Mouse (Mus musculus): Measurements from ENCODE around the gene Larp6. TPM values are rescaled to one million over a fixed set of nuclear protein-coding genes. Genes with fewer than 3 reads are reported as not detected.

Gene Larp6
- polyA plus RNA-seq, 1 experiment from 2014 or later: 3.6 TPM

DNA sequence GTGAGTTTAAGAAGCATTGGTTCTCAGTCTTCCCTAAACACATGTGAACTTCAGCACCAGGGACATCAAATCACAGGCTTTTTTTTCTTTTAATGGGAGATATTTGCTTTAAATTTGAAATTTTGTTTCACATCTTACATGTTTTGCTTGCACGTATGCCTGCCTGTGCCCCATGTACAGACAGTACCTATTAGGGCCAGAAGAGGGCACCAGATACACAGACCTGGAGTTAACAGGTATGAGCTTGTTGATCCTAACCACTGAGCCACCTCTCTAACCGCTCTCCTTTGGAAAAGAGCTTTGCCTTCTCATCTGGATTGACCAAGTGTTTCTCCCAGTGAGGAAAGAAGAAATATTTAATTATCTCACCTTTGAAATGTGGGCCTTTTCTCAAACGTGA is 5.5 kb downstream of the Larp6 start:
- Histone ChIP-seq H3K4me3 (no peak overlapping the region), H3K36me3 (ENCODE audit: poor library complexity, severe bottlenecking) (no peaks in the 10 kb centered on the region), H3K9ac (no peak overlapping the region), H3K27ac (no peak overlapping the region), H3K9me3 (replicated peaks) (no peaks in the 10 kb centered on the region), H3K27me3 (0 out of 2 replicates have a peak, but pooled peaks cover 3% of the 10 kb centered on the region), H3K4me2 (no peak overlapping the region), H3K4me1 (peaks cover 6% of the 10 kb centered on the region)
- ATAC-seq: no peak
- WGBS: 53% methylated on average over 3 of the region's 3 CpGs

GRCm38 (mm10) chr9:60719687-60720086 is 6.9 kb downstream of the Larp6 start:
- Histone ChIP-seq H3K36me3 (ENCODE audit: poor library complexity, severe bottlenecking) (no peaks in the 10 kb centered on the region), H3K4me2 (no peak overlapping the region), H3K9me3 (replicated peaks) (no peaks in the 10 kb centered on the region), H3K4me1 (no peaks in the 10 kb centered on the region), H3K9ac (no peak overlapping the region), H3K4me3 (no peak overlapping the region), H3K27ac (no peak overlapping the region), H3K27me3 (no peaks in the 10 kb centered on the region)
- ATAC-seq: no peak
- 81% methylated on average over 3 of the region's 3 CpGs for WGBS

- no peak overlapping the region for H3K27ac ChIP-seq
- no peak overlapping the region for H3K4me2 ChIP-seq
- H3K36me3 ChIP-seq (ENCODE audit: poor library complexity, severe bottlenecking): no peaks in the 10 kb centered on the region
- H3K9me3 ChIP-seq (replicated peaks): no peaks in the 10 kb centered on the region
- H3K4me3 ChIP-seq: no peak overlapping the region
- WGBS: 92% methylated on average over 7 of the region's 7 CpGs
- H3K9ac ChIP-seq: no peak overlapping the region
- no peak for ATAC-seq
- H3K27me3 ChIP-seq: no peaks in the 10 kb centered on the region
- no peaks in the 10 kb centered on the region for H3K4me1 ChIP-seq
Observed at GRCm38 (mm10) chr9:60724968-60725367, 12.2 kb downstream of the Larp6 start.

DNA sequence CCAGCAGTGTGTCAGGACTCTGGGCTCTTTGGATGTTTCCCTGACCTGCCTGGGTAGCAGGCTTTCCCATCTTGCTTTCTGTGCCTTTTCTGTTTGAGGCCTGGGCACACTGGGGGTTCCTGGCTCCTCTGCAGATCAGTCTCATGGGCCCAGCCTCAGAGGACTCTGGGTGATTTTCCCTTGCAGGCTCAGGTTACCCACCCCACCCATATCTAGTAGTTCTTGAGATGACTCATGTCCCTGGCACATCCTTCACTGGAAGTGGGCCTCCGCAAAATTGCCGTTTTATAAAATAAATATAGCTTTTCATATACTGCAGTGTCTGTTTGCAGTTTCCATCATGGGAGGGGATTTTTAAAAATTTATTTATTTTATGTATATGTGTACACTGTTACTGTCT is 21.5 kb downstream of the Larp6 start:
- Histone ChIP-seq H3K9me3 (replicated peaks) (no peaks in the 10 kb centered on the region), H3K4me1 (no peaks in the 10 kb centered on the region), H3K36me3 (ENCODE audit: poor library complexity, severe bottlenecking) (peaks cover 8% of the 10 kb centered on the region; the same call in 1 of the 2 replicates), H3K9ac (no peak overlapping the region), H3K27me3 (no peaks in the 10 kb centered on the region), H3K27ac (no peak overlapping the region), H3K4me2 (no peak overlapping the region), H3K4me3 (no peak overlapping the region)
- ATAC-seq: no peak
- WGBS: 92% methylated on average over 2 of the region's 2 CpGs

DNA sequence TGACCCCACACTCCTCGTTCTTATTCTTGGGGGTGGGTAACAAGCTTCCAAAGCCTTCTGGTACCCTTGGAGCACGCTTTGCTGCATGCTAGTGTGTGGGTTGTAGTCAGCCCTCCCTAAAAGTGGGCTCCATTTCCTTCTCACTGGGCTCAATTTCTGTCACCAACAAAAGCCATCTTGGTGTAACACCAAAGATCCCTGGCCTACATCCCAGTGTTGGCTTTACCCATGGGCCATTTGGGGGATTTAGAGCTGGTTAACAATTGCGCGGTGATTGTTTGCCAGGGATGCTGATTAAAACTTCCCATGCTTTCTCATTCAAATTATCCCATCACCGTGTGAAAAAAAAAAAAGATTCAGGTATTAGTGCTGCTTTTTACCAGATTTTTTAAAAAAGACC is 26.3 kb downstream of the Larp6 start:
- no peaks in the 10 kb centered on the region for H3K27me3 ChIP-seq
- ATAC-seq: no peak
- H3K9ac ChIP-seq: no peak overlapping the region
- no peak overlapping the region for H3K4me3 ChIP-seq
- 72% methylated on average over 5 of the region's 5 CpGs for WGBS
- H3K36me3 ChIP-seq (ENCODE audit: poor library complexity, severe bottlenecking): peaks cover 8% of the 10 kb centered on the region; the same call in 1 of the 2 replicates
- no peak overlapping the region for H3K4me2 ChIP-seq
- H3K4me1 ChIP-seq: peaks cover 3% of the 10 kb centered on the region; the same call in 1 of the 2 replicates
- no peaks in the 10 kb centered on the region for H3K9me3 ChIP-seq (replicated peaks)
- no peak overlapping the region for H3K27ac ChIP-seq

- Histone ChIP-seq H3K9ac (no peak overlapping the region), H3K4me2 (no peak overlapping the region), H3K27me3 (0 out of 2 replicates have a peak, but pooled peaks cover 3% of the 10 kb centered on the region), H3K4me3 (no peak overlapping the region), H3K9me3 (replicated peaks) (no peaks in the 10 kb centered on the region), H3K27ac (no peak overlapping the region), H3K4me1 (peaks cover 3% of the 10 kb centered on the region; the same call in 1 of the 2 replicates), H3K36me3 (ENCODE audit: poor library complexity, severe bottlenecking) (peaks cover 8% of the 10 kb centered on the region; the same call in 1 of the 2 replicates)
- no peak for ATAC-seq
- WGBS: 85% methylated on average over 10 of the region's 10 CpGs
Observed at GRCm38 (mm10) chr9:60741436-60741835, 28.6 kb downstream of the Larp6 start.

GRCm38 (mm10) chr9:60742516-60742915 is 29.7 kb downstream of the Larp6 start:
- Histone ChIP-seq H3K36me3 (ENCODE audit: poor library complexity, severe bottlenecking) (peaks cover 4% of the 10 kb centered on the region; the same call in 1 of the 2 replicates), H3K4me1 (peaks cover 3% of the 10 kb centered on the region; the same call in 1 of the 2 replicates), H3K27ac (no peak overlapping the region), H3K4me2 (no peak overlapping the region), H3K4me3 (no peak overlapping the region), H3K27me3 (0 out of 2 replicates have a peak, but pooled peaks cover 3% of the 10 kb centered on the region), H3K9me3 (replicated peaks) (no peaks in the 10 kb centered on the region), H3K9ac (no peak overlapping the region)
- ATAC-seq: no peak
- WGBS: 81% methylated on average over 9 of the region's 9 CpGs

- H3K4me2 ChIP-seq: no peak overlapping the region
- no peak overlapping the region for H3K9ac ChIP-seq
- ATAC-seq: no peak
- no peak overlapping the region for H3K27ac ChIP-seq
- H3K27me3 ChIP-seq: 0 out of 2 replicates have a peak, but pooled peaks cover 3% of the 10 kb centered on the region
- H3K36me3 ChIP-seq (ENCODE audit: poor library complexity, severe bottlenecking): no peaks in the 10 kb centered on the region
- 70% methylated on average over 17 of the region's 17 CpGs for WGBS
- H3K4me3 ChIP-seq: no peak overlapping the region
- H3K4me1 ChIP-seq: peaks cover 3% of the 10 kb centered on the region; the same call in 1 of the 2 replicates
- H3K9me3 ChIP-seq (replicated peaks): no peaks in the 10 kb centered on the region
Observed at GRCm38 (mm10) chr9:60743180-60743900, 30.6 kb downstream of the Larp6 start.

GRCm38 (mm10) chr9:60744171-60744969 is 31.6 kb downstream of the Larp6 start:
- 46% methylated on average over 18 of the region's 18 CpGs for WGBS
- Histone ChIP-seq H3K9ac (no peak overlapping the region), H3K27me3 (0 out of 2 replicates have a peak, but pooled peaks cover 3% of the 10 kb centered on the region), H3K4me3 (no peak overlapping the region), H3K27ac (no peak overlapping the region), H3K9me3 (replicated peaks) (peaks cover 5% of the 10 kb centered on the region; the same call in 1 of the 2 replicates), H3K4me2 (no peak overlapping the region), H3K36me3 (ENCODE audit: poor library complexity, severe bottlenecking) (no peaks in the 10 kb centered on the region), H3K4me1 (peaks cover 3% of the 10 kb centered on the region; the same call in 1 of the 2 replicates)
- ATAC-seq: peak; percentile 38; the same call in 1 of the 2 replicates

DNA sequence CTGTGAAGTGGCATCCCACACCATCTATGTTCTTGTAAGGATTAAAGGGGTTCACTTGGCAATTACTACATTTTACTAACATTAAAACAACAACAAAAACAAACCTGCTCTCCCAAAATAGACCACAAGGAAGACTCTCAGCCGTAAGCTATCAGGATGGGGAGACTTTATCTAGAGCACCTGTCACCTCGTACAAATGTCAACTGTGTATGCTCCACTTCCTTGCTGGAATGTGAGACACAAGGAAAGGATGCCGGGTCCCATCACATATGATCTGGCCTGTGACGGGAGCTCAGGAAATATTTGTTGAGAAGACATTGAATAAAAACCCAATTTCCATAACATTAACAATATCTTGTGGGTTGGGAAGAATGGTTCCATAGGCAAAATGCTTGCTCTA is 32.2 kb downstream of the Larp6 start:
- H3K9me3 ChIP-seq (replicated peaks): peaks cover 5% of the 10 kb centered on the region; the same call in 1 of the 2 replicates
- WGBS: 50% methylated on average over 4 of the region's 4 CpGs
- H3K36me3 ChIP-seq (ENCODE audit: poor library complexity, severe bottlenecking): no peaks in the 10 kb centered on the region
- H3K27me3 ChIP-seq: 0 out of 2 replicates have a peak, but pooled peaks cover 3% of the 10 kb centered on the region
- no peak for ATAC-seq
- no peak overlapping the region for H3K4me2 ChIP-seq
- H3K9ac ChIP-seq: no peak overlapping the region
- no peak overlapping the region for H3K4me3 ChIP-seq
- H3K4me1 ChIP-seq: peaks cover 3% of the 10 kb centered on the region; the same call in 1 of the 2 replicates
- no peak overlapping the region for H3K27ac ChIP-seq

DNA sequence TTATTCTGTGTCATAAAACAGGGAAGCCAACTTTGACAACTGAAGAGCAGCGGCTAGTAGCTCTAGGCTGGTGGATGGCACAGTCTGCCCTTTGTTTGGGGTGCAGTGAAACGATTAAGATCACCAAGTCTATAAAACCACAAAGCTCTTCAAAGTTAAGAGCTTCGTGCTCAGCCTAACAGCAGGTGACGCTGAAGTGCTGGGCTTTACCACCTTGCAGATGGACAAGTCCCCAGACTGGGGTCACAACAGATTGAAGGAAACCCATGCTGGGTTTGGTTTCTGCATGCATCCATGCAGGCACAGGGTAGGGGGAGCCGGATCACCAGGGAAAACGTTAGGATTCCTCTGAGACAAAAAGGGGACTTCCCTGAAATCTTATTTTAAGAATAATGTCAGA is 33.8 kb downstream of the Larp6 start:
- H3K9me3 ChIP-seq (replicated peaks): peaks cover 5% of the 10 kb centered on the region; the same call in 1 of the 2 replicates
- no peak for ATAC-seq
- H3K27me3 ChIP-seq: 0 out of 2 replicates have a peak, but pooled peaks cover 3% of the 10 kb centered on the region
- H3K27ac ChIP-seq: no peak overlapping the region
- 60% methylated on average over 6 of the region's 6 CpGs for whole genome bisulfite sequencing
- no peak overlapping the region for H3K4me2 ChIP-seq
- no peak overlapping the region for H3K9ac ChIP-seq
- H3K4me1 ChIP-seq: peaks cover 3% of the 10 kb centered on the region; the same call in 1 of the 2 replicates
- no peaks in the 10 kb centered on the region for H3K36me3 ChIP-seq (ENCODE audit: poor library complexity, severe bottlenecking)
- no peak overlapping the region for H3K4me3 ChIP-seq

DNA sequence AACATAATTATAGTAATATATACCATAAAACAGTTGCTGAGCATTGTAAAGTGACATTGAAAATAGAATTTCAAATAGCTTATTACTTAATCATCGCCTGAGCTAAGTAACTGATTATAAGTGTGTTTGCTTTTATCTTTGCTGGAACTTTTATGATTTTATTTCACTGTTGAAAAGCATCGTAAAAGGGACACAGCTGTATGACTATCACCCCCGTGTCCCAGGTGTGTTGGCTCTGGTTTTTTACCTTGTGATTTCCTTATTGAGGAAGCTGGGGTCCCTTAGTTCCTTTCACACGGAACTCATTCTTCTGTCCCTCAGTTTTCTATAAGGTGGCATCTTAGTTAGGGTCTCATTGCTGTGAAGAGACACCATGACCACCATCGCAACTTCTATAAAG is 34.9 kb downstream of the Larp6 start:
- no peak overlapping the region for H3K4me2 ChIP-seq
- H3K36me3 ChIP-seq (ENCODE audit: poor library complexity, severe bottlenecking): no peaks in the 10 kb centered on the region
- H3K27ac ChIP-seq: no peak overlapping the region
- H3K4me1 ChIP-seq: peaks cover 3% of the 10 kb centered on the region; the same call in 1 of the 2 replicates
- H3K9me3 ChIP-seq (replicated peaks): peaks cover 5% of the 10 kb centered on the region; the same call in 1 of the 2 replicates
- WGBS: 92% methylated on average over 5 of the region's 5 CpGs
- 0 out of 2 replicates have a peak, but pooled peaks cover 3% of the 10 kb centered on the region for H3K27me3 ChIP-seq
- no peak for ATAC-seq
- H3K4me3 ChIP-seq: no peak overlapping the region
- no peak overlapping the region for H3K9ac ChIP-seq
